Mouse (Mus musculus) stomach, postnatal 0 days (tissue): ENCODE data around the gene Ccdc188. TPM values are rescaled to one million over a fixed set of nuclear protein-coding genes. Genes with fewer than 3 reads are reported as not detected.
"Not testable (repeated sequence)": the region's sequence is repeated elsewhere in the genome, so short reads cannot be mapped to it uniquely, and the experiment has no call there.

Experiments used
- ATAC-seq: fragments of 200-750 bp; cut with Nextera tagmentation; 2 replicates; pipeline ENCODE4 v1.8.0; 2017; ENCODE audit not compliant: low FRiP score, low TSS enrichment
- DNase-seq: peaks from one replicate; pipeline ENCODE4 v3.0.0-alpha.2; 2016; ENCODE audit warnings: low spot score
- H3K27ac ChIP-seq: fragments of 300-500 bp; sonication (generic); replicated peaks from 2 replicates; pipeline ENCODE4 v1.5.1; 2014; ENCODE audit warnings: mild to moderate bottlenecking, control low read depth
- H3K27me3 ChIP-seq: fragments of 300-500 bp; sonication (generic); 2 replicates; pipeline ENCODE4 v1.6.1; 2014; ENCODE audit warnings: low read length; ENCODE audit not compliant: control insufficient read depth, insufficient read depth
- H3K36me3 ChIP-seq: fragments of 300-500 bp; sonication (generic); 2 replicates; pipeline ENCODE4 v1.6.1; 2014; ENCODE audit warnings: low read length, mixed read lengths; ENCODE audit not compliant: control insufficient read depth, insufficient read depth
- H3K4me1 ChIP-seq: fragments of 300-500 bp; sonication (generic); replicated peaks from 2 replicates; pipeline ENCODE4 v1.6.1; 2014; ENCODE audit warnings: antibody characterized with exemption; ENCODE audit not compliant: control insufficient read depth, insufficient read depth
- H3K4me2 ChIP-seq: fragments of 300-500 bp; sonication (generic); replicated peaks from 2 replicates; pipeline ENCODE4 v1.6.1; 2014; ENCODE audit warnings: low read depth, mild to moderate bottlenecking, control low read depth, moderate library complexity
- H3K4me3 ChIP-seq: fragments of 300-500 bp; sonication (generic); 2 replicates; pipeline ENCODE4 v1.5.1; 2014; ENCODE audit warnings: low read depth, low read length, control low read depth
- H3K9ac ChIP-seq: fragments of 300-500 bp; sonication (generic); 2 replicates; pipeline ENCODE4 v1.6.1; 2014; ENCODE audit warnings: mild to moderate bottlenecking, low read length, control low read depth, mixed read lengths
- H3K9me3 ChIP-seq: fragments of 300-500 bp; sonication (generic); 2 replicates; pipeline ENCODE4 v1.6.1; 2016; ENCODE audit warnings: low read length; ENCODE audit not compliant: control insufficient read depth
- CTCF ChIP-seq: IDR thresholded peaks from 2 replicates; pipeline ENCODE4 v1.5.1; 2016; ENCODE audit warnings: antibody characterized with exemption, low read depth, mild to moderate bottlenecking, moderate library complexity
- EP300 ChIP-seq: optimal IDR thresholded peaks from 2 replicates; pipeline ENCODE3; 2016; ENCODE audit warnings: antibody characterized with exemption
- WGBS: fragments of 180-500 bp; shearing (Covaris S2); extraction: QIAGEN DNeasy Blood & Tissue Kit; methylation state at CpG from one replicate; pipeline ENCODE4 v1.1.7; 2014; 5-methylcytosine and 5-hydroxymethylcytosine counted together
- polyA plus RNA-seq: library from polyadenylated mRNA; unstranded; fragments of >200 nt; fragmentation: Nextera tagmentation; extraction: Ambion mirVana; gene quantifications from 2 replicates; pipeline ENCODE4 v1.2.1, GENCODE M21; 2015

Ccdc188 gene
- polyA plus RNA-seq, 1 experiment from 2014 or later: not detected

- DNase-seq (no peak), ATAC-seq (no peak)
- 79% methylated on average over 4 of the region's 4 CpGs for WGBS
- H3K27ac ChIP-seq: no peak overlapping the region
- H3K4me1 ChIP-seq: no peaks in the 10 kb centered on the region
- no peak overlapping the region for H3K9ac ChIP-seq
- H3K4me3 ChIP-seq: no peak overlapping the region
- no peak for TF ChIP-seq EP300
- no peak for TF ChIP-seq CTCF
- no peak overlapping the region for H3K4me2 ChIP-seq
- H3K9me3 ChIP-seq: no peaks in the 10 kb centered on the region
- H3K27me3 ChIP-seq: no peaks in the 10 kb centered on the region
- no peaks in the 10 kb centered on the region for H3K36me3 ChIP-seq
Measured at GRCm38 (mm10) chr16:18186798-18187197, 30.9 kb upstream of the Ccdc188 start.

DNA sequence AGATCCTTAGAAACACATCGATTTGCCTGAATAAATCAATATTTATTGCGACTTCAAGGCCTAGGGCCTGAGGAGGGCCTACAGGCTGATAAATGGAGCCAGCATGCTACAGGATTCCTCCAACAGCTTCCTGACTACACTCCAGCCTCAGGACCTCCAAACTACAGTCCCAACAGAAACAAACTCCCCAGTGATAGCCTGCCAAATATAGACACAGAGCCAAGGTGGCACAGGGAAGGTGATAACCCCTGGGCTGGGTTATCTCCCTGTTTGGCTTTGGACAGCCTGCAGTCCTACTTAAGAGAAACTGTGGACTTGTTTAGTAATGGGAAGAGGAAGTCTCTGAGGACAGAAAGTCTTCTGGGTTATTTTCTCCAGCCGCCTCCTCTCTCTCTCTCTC lies 30.5 kb upstream of the Ccdc188 start:
- 72% methylated on average over 3 of the region's 3 CpGs for WGBS
- no peaks in the 10 kb centered on the region for H3K27me3 ChIP-seq

DNA sequence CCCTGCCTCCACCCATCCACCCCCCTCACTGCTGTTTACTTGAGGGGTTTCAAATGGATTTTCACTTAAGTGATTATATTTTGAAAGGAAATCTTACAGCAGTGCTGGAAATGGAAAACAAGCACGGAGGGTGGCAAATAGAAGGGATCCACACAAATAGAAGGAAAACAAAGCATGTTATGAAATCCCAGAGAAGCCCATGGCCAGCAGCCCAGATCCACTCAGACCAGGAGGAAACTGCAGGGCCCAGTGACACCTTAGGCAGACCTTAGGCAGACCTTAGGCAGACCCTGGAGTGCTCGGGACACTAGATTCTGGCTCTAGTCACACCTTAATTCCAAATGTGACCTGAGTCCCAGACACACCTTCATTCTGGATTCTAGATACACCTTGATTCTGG lies 26.7 kb upstream of the Ccdc188 start:
- no peak overlapping the region for H3K4me3 ChIP-seq
- no peaks in the 10 kb centered on the region for H3K9me3 ChIP-seq
- ATAC-seq (no peak), DNase-seq (no peak)
- H3K36me3 ChIP-seq: no peaks in the 10 kb centered on the region
- no peak for TF ChIP-seq EP300
- TF ChIP-seq CTCF: no peak
- no peaks in the 10 kb centered on the region for H3K27me3 ChIP-seq
- H3K27ac ChIP-seq: no peak overlapping the region
- 56% methylated on average over 2 of the region's 2 CpGs for WGBS
- H3K4me1 ChIP-seq: peaks cover 7% of the 10 kb centered on the region
- no peak overlapping the region for H3K4me2 ChIP-seq
- H3K9ac ChIP-seq: no peak overlapping the region

More for the DNA sequence above, 30.5 kb upstream of the Ccdc188 start:
- no peak overlapping the region for H3K9ac ChIP-seq
- no peaks in the 10 kb centered on the region for H3K9me3 ChIP-seq
- no peak overlapping the region for H3K4me2 ChIP-seq
- no peak for TF ChIP-seq EP300
- TF ChIP-seq CTCF: no peak
- DNase-seq: no peak
- no peaks in the 10 kb centered on the region for H3K4me1 ChIP-seq
- no peak for ATAC-seq
- no peak overlapping the region for H3K4me3 ChIP-seq
- no peak overlapping the region for H3K27ac ChIP-seq
- H3K36me3 ChIP-seq: no peaks in the 10 kb centered on the region

- peak; percentile 22; the same call in 1 of the 2 replicates for ATAC-seq
- TF ChIP-seq EP300 (no peak), CTCF (no peak)
- H3K9me3 ChIP-seq: no peaks in the 10 kb centered on the region
- H3K4me3 ChIP-seq: no peak overlapping the region
- WGBS: 61% methylated on average over 15 of the region's 15 CpGs
- no peak for DNase-seq
- H3K9ac ChIP-seq: peak overlapping the region; percentile 18; the same call in 1 of the 2 replicates
- H3K4me1 ChIP-seq: peaks cover 7% of the 10 kb centered on the region
- H3K4me2 ChIP-seq: no peak overlapping the region
- H3K36me3 ChIP-seq: no peaks in the 10 kb centered on the region
- no peaks in the 10 kb centered on the region for H3K27me3 ChIP-seq
- H3K27ac ChIP-seq: peak overlapping the region; percentile 74
Measured at GRCm38 (mm10) chr16:18194208-18194985, 23.3 kb upstream of the Ccdc188 start.

- peak; percentile 78 for DNase-seq
- Histone ChIP-seq H3K27me3 (no peaks in the 10 kb centered on the region), H3K4me2 (no peak overlapping the region), H3K9ac (peak overlapping the region; percentile 18; the same call in 1 of the 2 replicates), H3K9me3 (no peaks in the 10 kb centered on the region), H3K36me3 (no peaks in the 10 kb centered on the region), H3K4me3 (no peak overlapping the region), H3K27ac (peak overlapping the region; percentile 74), H3K4me1 (peaks cover 7% of the 10 kb centered on the region)
- peak; percentile 85 for ATAC-seq
- 43% methylated on average over 5 of the region's 5 CpGs for WGBS
- TF ChIP-seq CTCF: no peak
- no peak for TF ChIP-seq EP300
Measured at GRCm38 (mm10) chr16:18195068-18195467, 22.6 kb upstream of the Ccdc188 start.

DNA sequence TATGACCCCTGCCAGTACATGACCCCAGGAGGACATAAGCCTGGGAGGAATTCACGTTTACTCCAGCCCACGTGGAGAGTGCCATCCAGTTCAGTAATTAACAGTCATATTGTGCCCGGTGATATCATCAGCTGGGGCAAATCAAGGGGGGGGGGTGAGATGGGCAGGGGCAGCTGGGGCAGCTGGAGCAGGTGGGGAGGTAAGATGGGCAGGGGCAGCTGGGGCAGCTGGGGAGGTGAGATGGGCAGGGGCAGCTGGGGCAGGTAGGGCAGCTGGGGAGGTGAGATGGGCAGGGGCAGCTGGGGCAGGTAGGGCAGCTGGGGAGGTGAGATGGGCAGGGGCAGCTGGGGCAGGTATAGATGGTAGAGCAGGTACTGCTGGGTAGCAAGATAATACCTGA lies 22.1 kb upstream of the Ccdc188 start:
- WGBS: 57% methylated on average over 3 of the region's 3 CpGs
- H3K9me3 ChIP-seq: not testable (repeated sequence)

More for the DNA sequence above, 22.1 kb upstream of the Ccdc188 start:
- not testable (repeated sequence) for H3K27me3 ChIP-seq, H3K4me1 ChIP-seq, ATAC-seq, H3K9ac ChIP-seq, H3K4me2 ChIP-seq, DNase-seq, H3K4me3 ChIP-seq, H3K36me3 ChIP-seq
- peak overlapping the region; percentile 58 for H3K27ac ChIP-seq
